Mouse (Mus musculus) megakaryocyte, embryonic 14.5 days (primary cell): ENCODE measurements around the gene Cyp2d10.

ENCODE experiments used
- FLI1 ChIP-seq: IDR thresholded peaks from 2 replicates; pipeline ENCODE4 v1.6.1; 2012; ENCODE audit warnings: low read length, inconsistent platforms, mixed read lengths
- GATA1 ChIP-seq: IDR thresholded peaks from 3 replicates; pipeline ENCODE4 v1.6.1; 2012; ENCODE audit warnings: mixed read lengths, low read length, inconsistent platforms, borderline replicate concordance

DNA sequence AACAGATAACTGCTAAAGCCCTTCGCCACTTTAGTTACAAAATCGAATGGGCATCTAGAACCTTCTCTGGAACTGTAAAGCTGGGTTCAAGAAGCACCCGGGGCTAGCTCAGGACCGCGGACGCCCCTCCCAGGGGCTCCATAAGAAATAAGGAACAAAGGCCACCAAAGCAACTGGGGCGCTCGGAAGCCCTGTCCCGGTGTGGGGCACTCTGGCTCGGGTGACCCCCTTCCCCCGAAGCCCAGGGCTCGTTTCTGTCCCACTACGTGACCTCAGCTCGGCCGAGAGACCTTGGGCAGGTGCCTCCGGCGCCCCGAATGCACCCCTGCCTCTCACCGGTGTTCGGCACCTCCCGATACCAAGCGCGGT is 53.3 kb downstream of the Cyp2d10 start:
- TF ChIP-seq GATA1 (no peak), FLI1 (no peak)
